Mouse (Mus musculus): Measurements from ENCODE around the gene Fam149a. TPM values are rescaled to one million over a fixed set of nuclear protein-coding genes. Genes with fewer than 3 reads are reported as not detected.

The Fam149a gene
- polyA plus RNA-seq, 1 experiment from 2014 or later, result 13.0 TPM

- Histone ChIP-seq H3K36me3 (no peaks in the 10 kb centered on the region), H3K4me3 (no peak overlapping the region), H3K9me3 (no peaks in the 10 kb centered on the region), H3K4me2 (replicated peaks) (no peak overlapping the region), H3K9ac (no peak overlapping the region), H3K4me1 (no peaks in the 10 kb centered on the region), H3K27me3 (no peaks in the 10 kb centered on the region), H3K27ac (no peak overlapping the region)
- no peak for ATAC-seq (ENCODE audit: insufficient number of reproducible peaks, insufficient read depth, low FRiP score, low TSS enrichment)
- WGBS, result 87% methylated on average over 2 of the region's 2 CpGs
These were observed 90.3 kb downstream of the Fam149a start for GRCm38 (mm10) chr8:45291790-45292189.

Other genes starting within 250 kb of the Fam149a start
- gene F11, start 120.3 kb downstream of the Fam149a start, polyA plus RNA-seq (2016; fragmentation: Nextera tagmentation; extraction: Ambion mirVana), result not detected in 2 replicates
- gene Klkb1, start 87.4 kb downstream of the Fam149a start, polyA plus RNA-seq (2016; fragmentation: Nextera tagmentation; extraction: Ambion mirVana), result 0.06 and 0.12 TPM in 2 replicates
- gene Gm45753, start 73.8 kb downstream of the Fam149a start, polyA plus RNA-seq (2016; fragmentation: Nextera tagmentation; extraction: Ambion mirVana), result not detected in 2 replicates
- 1.3 and 1.8 TPM in 2 replicates for gene Cyp4v3, start 49.1 kb downstream of the Fam149a start, polyA plus RNA-seq (2016; fragmentation: Nextera tagmentation; extraction: Ambion mirVana)
- gene Tlr3, start 28.8 kb upstream of the Fam149a start, polyA plus RNA-seq (2016; fragmentation: Nextera tagmentation; extraction: Ambion mirVana), result 1.2 and 1.4 TPM in 2 replicates
- gene Sorbs2, start 125.5 kb upstream of the Fam149a start, polyA plus RNA-seq (2016; fragmentation: Nextera tagmentation; extraction: Ambion mirVana), result 31.8 and 38.9 TPM in 2 replicates